Mouse (Mus musculus): ENCODE results near the gene Ralgapa2. TPM values are rescaled to one million over a fixed set of nuclear protein-coding genes. Genes with fewer than 3 reads are reported as not detected.

Ralgapa2 gene
- polyA plus RNA-seq, 1 experiment: 14.5 TPM

- no peak for TF ChIP-seq POLR2A (IDR thresholded peaks at IDR 0.05; ENCODE audit: borderline replicate concordance, extremely low read depth, insufficient read depth, insufficient read length, poor library complexity, severe bottlenecking)
- TF ChIP-seq CTCF (IDR thresholded peaks at IDR 0.05; ENCODE audit: borderline replicate concordance, extremely low read depth, insufficient read depth, insufficient read length): no peak
- DNase-seq (ENCODE audit: low read depth): no peak
Measured at GRCm38 (mm10) chr2:146495781-146496180, 16.4 kb downstream of the Ralgapa2 start.

GRCm38 (mm10) chr2:146493354-146493946 lies 18.7 kb downstream of the Ralgapa2 start:
- TF ChIP-seq POLR2A (IDR thresholded peaks at IDR 0.05; ENCODE audit: borderline replicate concordance, extremely low read depth, insufficient read depth, insufficient read length, poor library complexity, severe bottlenecking): no peak
- TF ChIP-seq CTCF (IDR thresholded peaks at IDR 0.05; ENCODE audit: borderline replicate concordance, extremely low read depth, insufficient read depth, insufficient read length): no peak
- no peak for DNase-seq (ENCODE audit: low read depth)

GRCm38 (mm10) chr2:146491830-146492610 lies 20.1 kb downstream of the Ralgapa2 start:
- no peak for DNase-seq (ENCODE audit: low read depth)
- TF ChIP-seq CTCF (IDR thresholded peaks at IDR 0.05; ENCODE audit: borderline replicate concordance, extremely low read depth, insufficient read depth, insufficient read length) (no peak), POLR2A (IDR thresholded peaks at IDR 0.05; ENCODE audit: borderline replicate concordance, extremely low read depth, insufficient read depth, insufficient read length, poor library complexity, severe bottlenecking) (no peak)

GRCm38 (mm10) chr2:146490926-146491325 lies 21.2 kb downstream of the Ralgapa2 start:
- no peak for DNase-seq (ENCODE audit: low read depth)
- no peak for TF ChIP-seq CTCF (IDR thresholded peaks at IDR 0.05; ENCODE audit: borderline replicate concordance, extremely low read depth, insufficient read depth, insufficient read length)
- no peak for TF ChIP-seq POLR2A (IDR thresholded peaks at IDR 0.05; ENCODE audit: borderline replicate concordance, extremely low read depth, insufficient read depth, insufficient read length, poor library complexity, severe bottlenecking)

- no peak for TF ChIP-seq POLR2A (IDR thresholded peaks at IDR 0.05; ENCODE audit: borderline replicate concordance, extremely low read depth, insufficient read depth, insufficient read length, poor library complexity, severe bottlenecking)
- TF ChIP-seq CTCF (IDR thresholded peaks at IDR 0.05; ENCODE audit: borderline replicate concordance, extremely low read depth, insufficient read depth, insufficient read length): no peak
- DNase-seq (ENCODE audit: low read depth): no peak
Measured at GRCm38 (mm10) chr2:146488291-146488690, 23.9 kb downstream of the Ralgapa2 start.

GRCm38 (mm10) chr2:146482859-146483258 lies 29.3 kb downstream of the Ralgapa2 start:
- TF ChIP-seq POLR2A (IDR thresholded peaks at IDR 0.05; ENCODE audit: borderline replicate concordance, extremely low read depth, insufficient read depth, insufficient read length, poor library complexity, severe bottlenecking): no peak
- no peak for TF ChIP-seq CTCF (IDR thresholded peaks at IDR 0.05; ENCODE audit: borderline replicate concordance, extremely low read depth, insufficient read depth, insufficient read length)
- no peak for DNase-seq (ENCODE audit: low read depth)

- TF ChIP-seq POLR2A (IDR thresholded peaks at IDR 0.05; ENCODE audit: borderline replicate concordance, extremely low read depth, insufficient read depth, insufficient read length, poor library complexity, severe bottlenecking): no peak
- TF ChIP-seq CTCF (IDR thresholded peaks at IDR 0.05; ENCODE audit: borderline replicate concordance, extremely low read depth, insufficient read depth, insufficient read length): no peak
- no peak for DNase-seq (ENCODE audit: low read depth)
Measured at GRCm38 (mm10) chr2:146477491-146477890, 34.7 kb downstream of the Ralgapa2 start.

- DNase-seq (ENCODE audit: low read depth): no peak
- TF ChIP-seq POLR2A (IDR thresholded peaks at IDR 0.05; ENCODE audit: borderline replicate concordance, extremely low read depth, insufficient read depth, insufficient read length, poor library complexity, severe bottlenecking): no peak
- TF ChIP-seq CTCF (IDR thresholded peaks at IDR 0.05; ENCODE audit: borderline replicate concordance, extremely low read depth, insufficient read depth, insufficient read length): no peak
Measured at GRCm38 (mm10) chr2:146476428-146476972, 35.6 kb downstream of the Ralgapa2 start.

- TF ChIP-seq POLR2A (IDR thresholded peaks at IDR 0.05; ENCODE audit: borderline replicate concordance, extremely low read depth, insufficient read depth, insufficient read length, poor library complexity, severe bottlenecking): no peak
- TF ChIP-seq CTCF (IDR thresholded peaks at IDR 0.05; ENCODE audit: borderline replicate concordance, extremely low read depth, insufficient read depth, insufficient read length): no peak
- DNase-seq (ENCODE audit: low read depth): no peak
Measured at GRCm38 (mm10) chr2:146476001-146476400, 36.1 kb downstream of the Ralgapa2 start.

- DNase-seq (ENCODE audit: low read depth): peak; percentile 44
- TF ChIP-seq POLR2A (IDR thresholded peaks at IDR 0.05; ENCODE audit: borderline replicate concordance, extremely low read depth, insufficient read depth, insufficient read length, poor library complexity, severe bottlenecking): no peak
- TF ChIP-seq CTCF (IDR thresholded peaks at IDR 0.05; ENCODE audit: borderline replicate concordance, extremely low read depth, insufficient read depth, insufficient read length): no peak
Measured at GRCm38 (mm10) chr2:146470947-146471346, 41.2 kb downstream of the Ralgapa2 start.

GRCm38 (mm10) chr2:146469707-146470420 lies 42.3 kb downstream of the Ralgapa2 start:
- TF ChIP-seq CTCF (IDR thresholded peaks at IDR 0.05; ENCODE audit: borderline replicate concordance, extremely low read depth, insufficient read depth, insufficient read length): peak; percentile 72; the same call in 1 of the 2 replicates
- TF ChIP-seq POLR2A (IDR thresholded peaks at IDR 0.05; ENCODE audit: borderline replicate concordance, extremely low read depth, insufficient read depth, insufficient read length, poor library complexity, severe bottlenecking): no peak
- peak; percentile 84 for DNase-seq (ENCODE audit: low read depth)
